Mouse (Mus musculus) heart, postnatal 0 days (tissue): ENCODE measurements around the gene Sirt3. TPM values are rescaled to one million over a fixed set of nuclear protein-coding genes. Genes with fewer than 3 reads are reported as not detected.
"Not testable (repeated sequence)": the region's sequence is repeated elsewhere in the genome, so short reads cannot be mapped to it uniquely, and the experiment has no call there.

Experiments used
- ATAC-seq: fragments of 200-750 bp; cut with Nextera tagmentation; 2 replicates; pipeline ENCODE4 v1.8.0; 2017; ENCODE audit warnings: low read depth, moderate number of reproducible peaks, moderate library complexity; ENCODE audit not compliant: insufficient read depth
- DNase-seq: peaks from one replicate; pipeline ENCODE4 v3.0.0-alpha.2; 2016; ENCODE audit warnings: low spot score
- H3K27ac ChIP-seq: fragments of 300-500 bp; sonication (generic); 2 replicates; pipeline ENCODE4 v1.5.1; 2014; ENCODE audit warnings: low read depth, mild to moderate bottlenecking
- H3K27me3 ChIP-seq: fragments of 300-500 bp; sonication (generic); 2 replicates; pipeline ENCODE4 v1.6.1; 2014; ENCODE audit warnings: low read length, mixed read lengths; ENCODE audit not compliant: control insufficient read depth, insufficient read depth
- H3K36me3 ChIP-seq: fragments of 300-500 bp; sonication (generic); replicated peaks from 2 replicates; pipeline ENCODE4 v1.6.1; 2014; ENCODE audit warnings: low read length, mixed read lengths; ENCODE audit not compliant: control insufficient read depth, insufficient read depth
- H3K4me1 ChIP-seq: fragments of 300-500 bp; sonication (generic); 2 replicates; pipeline ENCODE4 v1.6.1; 2014; ENCODE audit warnings: antibody characterized with exemption; ENCODE audit not compliant: control insufficient read depth, insufficient read depth
- H3K4me2 ChIP-seq: fragments of 300-500 bp; sonication (generic); 2 replicates; pipeline ENCODE4 v1.6.1; 2014; ENCODE audit warnings: low read depth, mild to moderate bottlenecking, low read length, moderate library complexity
- H3K4me3 ChIP-seq: fragments of 300-500 bp; sonication (generic); 2 replicates; pipeline ENCODE4 v1.5.1; 2014; ENCODE audit warnings: low read depth, low read length
- H3K9ac ChIP-seq: fragments of 300-500 bp; sonication (generic); replicated peaks from 2 replicates; pipeline ENCODE4 v1.6.1; 2014; ENCODE audit warnings: low read depth, low read length, mixed read lengths
- H3K9me3 ChIP-seq: fragments of 300-500 bp; sonication (generic); replicated peaks from 2 replicates; pipeline ENCODE4 v1.6.1; 2016; ENCODE audit warnings: low read length; ENCODE audit not compliant: control insufficient read depth
- CTCF ChIP-seq: IDR thresholded peaks from 2 replicates; pipeline ENCODE4 v1.5.1; 2016; ENCODE audit warnings: antibody characterized with exemption, control low read depth, low read depth
- EP300 ChIP-seq: IDR thresholded peaks from 2 replicates; pipeline ENCODE4 v1.6.1; 2016; ENCODE audit warnings: antibody characterized with exemption, low read depth
- WGBS: fragments of 180-500 bp; shearing (Covaris S2); extraction: QIAGEN DNeasy Blood & Tissue Kit; methylation state at CpG from one replicate; pipeline ENCODE4 v1.1.7; 2014; 5-methylcytosine and 5-hydroxymethylcytosine counted together
- polyA plus RNA-seq: library from polyadenylated mRNA; unstranded; fragments of >200 nt; fragmentation: Nextera tagmentation; extraction: Ambion mirVana; gene quantifications from 2 replicates; pipeline ENCODE4 v1.2.1, GENCODE M21; 2015
- total RNA-seq: library from RNA; depleted of rRNA; stranded (reverse); fragments of >200 nt; gene quantifications from 2 replicates; pipeline ENCODE4 v1.2.3, GENCODE M21; 2014; ENCODE audit warnings: low replicate concordance

The Sirt3 gene
- total and polyA plus RNA-seq, 2 experiments from 2014 or later: 78.0 to 105 TPM

- no peaks in the 10 kb centered on the region for H3K27me3 ChIP-seq
- ATAC-seq (no peak), DNase-seq (no peak)
- H3K9ac ChIP-seq: no peak overlapping the region
- H3K4me3 ChIP-seq: no peak overlapping the region
- no peaks in the 10 kb centered on the region for H3K9me3 ChIP-seq
- no peak for TF ChIP-seq CTCF
- no peak for TF ChIP-seq EP300
- 81% methylated on average over 15 of the region's 15 CpGs for WGBS
- H3K36me3 ChIP-seq: peaks cover 23% of the 10 kb centered on the region
- H3K4me1 ChIP-seq: peaks cover 15% of the 10 kb centered on the region
- no peak overlapping the region for H3K4me2 ChIP-seq
- no peak overlapping the region for H3K27ac ChIP-seq
These were observed 20.1 kb upstream of the Sirt3 start for GRCm38 (mm10) chr7:140902036-140902875.

DNA sequence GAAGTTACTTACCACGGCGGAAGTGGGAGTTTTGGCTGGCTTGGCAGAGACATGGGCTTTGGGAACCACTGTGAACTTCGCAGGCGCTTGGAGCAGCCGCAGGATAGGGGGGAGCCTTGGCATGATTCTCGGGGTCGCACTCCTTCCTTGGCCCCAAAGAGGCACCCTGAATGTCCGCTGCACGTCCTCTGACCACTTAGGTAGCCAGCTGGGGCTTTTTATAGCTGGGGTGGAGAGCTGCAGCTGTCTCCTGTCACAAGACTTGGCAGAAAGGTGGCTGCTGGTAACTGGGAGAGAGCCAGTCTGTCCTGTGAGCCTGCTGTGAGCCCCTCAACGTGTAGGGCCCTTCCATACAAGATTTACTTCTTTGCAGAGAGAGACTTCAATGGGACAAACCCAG is 18.1 kb upstream of the Sirt3 start, which contains the start of gene Cox8b:
Cox8b (minus strand) TSS at position 227 of the 400 bp plus-strand sequence.
- H3K4me3 ChIP-seq: peak within 1 kb of the TSS; percentile 49
- DNase-seq: peak; percentile 87
- TF ChIP-seq EP300: no peak; the same call in 1 of the 2 replicates
- TF ChIP-seq CTCF: no peak

DNA sequence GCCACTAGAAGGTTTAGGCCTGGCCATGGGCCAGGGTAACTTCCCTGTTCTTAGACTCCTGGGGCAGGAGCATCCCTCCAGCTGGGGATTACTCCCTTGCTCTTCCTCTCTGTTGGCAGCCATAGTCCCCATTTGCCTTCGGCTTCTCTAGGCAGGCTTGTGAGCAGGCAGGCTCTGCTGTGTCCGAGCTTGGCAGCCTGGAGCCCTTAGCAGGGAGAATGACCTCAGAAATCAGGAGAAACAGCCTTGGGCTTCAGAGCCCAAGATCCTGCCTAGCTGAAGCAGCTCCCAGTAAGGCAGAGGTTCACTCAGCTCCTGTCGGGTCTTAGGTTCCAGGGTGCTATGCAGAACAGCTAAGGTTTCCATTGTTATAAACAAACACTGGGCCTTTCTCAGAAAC is 17.0 kb upstream of the Sirt3 start:
- TF ChIP-seq EP300 (no peak), CTCF (no peak)
- no peak for DNase-seq
- Histone ChIP-seq H3K9me3 (no peaks in the 10 kb centered on the region), H3K27ac (peak overlapping the region; percentile 96), H3K9ac (peak overlapping the region; percentile 60; the same call in 1 of the 2 replicates), H3K4me1 (peaks cover 15% of the 10 kb centered on the region), H3K27me3 (no peaks in the 10 kb centered on the region), H3K4me2 (peak overlapping the region; percentile 64), H3K4me3 (peak overlapping the region; percentile 49), H3K36me3 (peaks cover 43% of the 10 kb centered on the region)
- WGBS: 29% methylated on average over 3 of the region's 3 CpGs
- no peak for ATAC-seq

More for the DNA sequence above, 18.1 kb upstream of the Sirt3 start, which contains the start of gene Cox8b:
- Histone ChIP-seq H3K9ac (peak within 1 kb of the TSS; percentile 60), H3K4me2 (peak within 1 kb of the TSS; percentile 64), H3K36me3 (peaks cover 34% of the 10 kb centered on the region), H3K4me1 (peaks cover 15% of the 10 kb centered on the region), H3K9me3 (no peaks in the 10 kb centered on the region), H3K27me3 (no peaks in the 10 kb centered on the region), H3K27ac (peak within 1 kb of the TSS; percentile 96)
- ATAC-seq: peak; percentile 87
- 33% methylated on average over 10 of the region's 10 CpGs for WGBS

DNA sequence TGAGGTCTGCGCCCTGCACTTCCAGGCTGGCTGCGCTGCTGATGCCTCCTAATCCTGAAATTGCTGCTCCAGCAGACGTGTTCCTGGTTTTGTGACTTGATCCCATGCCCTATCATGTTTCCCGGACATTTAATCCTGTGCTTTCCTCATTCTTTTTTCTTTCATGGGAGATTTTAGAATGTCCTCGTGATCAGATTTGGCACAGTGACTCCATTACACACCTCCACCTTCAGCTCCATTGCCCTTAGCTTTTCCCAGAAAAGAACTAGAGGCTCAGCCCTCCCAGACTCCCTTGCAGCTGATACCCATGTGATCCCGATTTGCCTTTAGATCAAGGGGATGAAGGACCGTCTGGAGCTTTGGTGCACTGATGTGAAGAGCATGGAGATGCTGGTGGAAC is 15.8 kb upstream of the Sirt3 start:
- no peaks in the 10 kb centered on the region for H3K9me3 ChIP-seq
- TF ChIP-seq CTCF: no peak
- no peak for TF ChIP-seq EP300
- 87% methylated on average over 7 of the region's 7 CpGs for WGBS
- no peak overlapping the region for H3K4me2 ChIP-seq
- no peak for ATAC-seq
- peaks cover 51% of the 10 kb centered on the region for H3K36me3 ChIP-seq
- no peak overlapping the region for H3K9ac ChIP-seq
- no peaks in the 10 kb centered on the region for H3K27me3 ChIP-seq
- no peak overlapping the region for H3K4me3 ChIP-seq
- H3K27ac ChIP-seq: no peak overlapping the region
- peaks cover 15% of the 10 kb centered on the region for H3K4me1 ChIP-seq
- no peak for DNase-seq

DNA sequence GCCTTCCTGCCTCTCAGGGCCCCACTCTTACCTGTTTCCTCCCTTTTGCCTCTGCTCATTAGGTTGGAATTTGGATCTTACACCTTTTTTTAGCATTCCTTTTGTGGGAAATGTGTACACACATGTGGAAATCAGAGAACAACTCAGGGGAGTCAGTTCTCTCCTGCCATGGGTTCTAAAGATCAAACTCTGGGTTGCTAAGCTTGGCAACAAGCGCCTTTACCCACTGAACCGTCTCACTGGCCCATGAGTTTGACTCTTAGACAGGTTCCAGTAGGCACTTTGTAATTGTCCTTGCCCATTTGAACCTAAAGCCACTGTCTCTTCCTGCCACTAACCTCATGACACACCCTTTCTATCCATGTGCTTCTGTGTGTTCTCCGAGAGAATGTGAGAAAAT is 12.5 kb upstream of the Sirt3 start:
- 90% methylated on average over 3 of the region's 3 CpGs for WGBS
- no peak overlapping the region for H3K9ac ChIP-seq
- TF ChIP-seq CTCF (no peak), EP300 (no peak)
- H3K9me3 ChIP-seq: no peaks in the 10 kb centered on the region
- no peak overlapping the region for H3K4me2 ChIP-seq
- DNase-seq (no peak), ATAC-seq (no peak)
- H3K27ac ChIP-seq: no peak overlapping the region
- no peak overlapping the region for H3K4me3 ChIP-seq
- H3K4me1 ChIP-seq: 0 out of 2 replicates have a peak, but pooled peaks cover 5% of the 10 kb centered on the region
- H3K36me3 ChIP-seq: peaks cover 70% of the 10 kb centered on the region
- no peaks in the 10 kb centered on the region for H3K27me3 ChIP-seq

DNA sequence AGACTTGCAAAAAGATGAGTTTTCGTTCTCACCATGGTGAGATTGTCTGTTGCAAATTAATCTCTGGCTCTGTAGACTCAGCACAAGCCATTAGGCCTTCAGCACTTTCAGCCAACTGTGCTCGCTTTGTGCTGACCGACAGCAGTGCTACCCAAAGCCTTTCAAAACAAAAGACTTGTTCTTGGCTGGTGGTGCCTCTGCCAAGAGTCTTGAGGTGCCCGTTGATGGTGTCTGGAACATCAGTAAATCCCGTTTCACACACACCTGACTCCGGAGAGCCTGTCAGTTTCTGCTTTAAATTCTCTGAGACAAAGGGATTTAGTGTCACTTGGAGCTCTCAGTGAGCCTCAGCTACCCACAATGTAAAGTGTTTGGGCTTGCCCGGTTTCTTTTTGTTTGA is 11.9 kb upstream of the Sirt3 start:
- H3K4me2 ChIP-seq: no peak overlapping the region
- H3K36me3 ChIP-seq: peaks cover 71% of the 10 kb centered on the region
- no peak overlapping the region for H3K4me3 ChIP-seq
- TF ChIP-seq CTCF (no peak), EP300 (no peak)
- no peaks in the 10 kb centered on the region for H3K27me3 ChIP-seq
- H3K9ac ChIP-seq: no peak overlapping the region
- H3K27ac ChIP-seq: no peak overlapping the region
- H3K9me3 ChIP-seq: no peaks in the 10 kb centered on the region
- 0 out of 2 replicates have a peak, but pooled peaks cover 2% of the 10 kb centered on the region for H3K4me1 ChIP-seq
- ATAC-seq: no peak
- 92% methylated on average over 7 of the region's 7 CpGs for WGBS
- no peak for DNase-seq

DNA sequence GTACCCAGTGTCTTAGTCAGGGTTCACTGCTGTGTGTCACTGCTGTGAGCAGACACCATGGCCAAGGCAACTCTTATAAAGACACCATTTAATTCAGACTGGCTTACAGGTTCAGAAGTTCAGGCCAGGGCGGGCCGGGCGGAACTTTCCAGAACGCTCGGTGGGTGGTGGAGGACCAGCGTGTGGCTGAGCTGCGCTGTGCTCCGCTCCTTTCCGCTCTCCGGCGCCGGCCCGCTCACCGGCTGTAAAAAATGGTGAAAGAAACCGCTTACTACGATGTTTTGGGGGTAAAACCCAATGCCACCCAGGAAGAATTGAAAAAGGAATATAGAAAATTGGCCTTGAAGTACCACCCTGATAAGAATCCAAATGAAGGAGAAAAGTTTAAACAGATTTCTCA is 8.5 kb upstream of the Sirt3 start:
- 96% methylated on average over 16 of the region's 16 CpGs for WGBS
- DNase-seq, H3K9ac ChIP-seq, H3K27me3 ChIP-seq, ATAC-seq, H3K4me1 ChIP-seq, H3K4me2 ChIP-seq, H3K4me3 ChIP-seq, H3K27ac ChIP-seq, H3K9me3 ChIP-seq: not testable (repeated sequence)
- H3K36me3 ChIP-seq: peaks cover 77% of the 10 kb centered on the region
